Mouse (Mus musculus): ENCODE results near the gene Akirin2. TPM values are rescaled to one million over a fixed set of nuclear protein-coding genes. Genes with fewer than 3 reads are reported as not detected.

Akirin2 gene
- polyA plus RNA-seq, 1 experiment from 2014 or later, result 9.2 TPM

- Histone ChIP-seq H3K9me3 (ENCODE audit: control insufficient read depth, low read length) (no peaks in the 10 kb centered on the region), H3K4me2 (ENCODE audit: low read depth, low read length) (peak overlapping the region; percentile 69), H3K36me3 (ENCODE audit: control insufficient read depth, insufficient read depth, low read length) (no peaks in the 10 kb centered on the region), H3K4me3 (ENCODE audit: low read length) (peak overlapping the region; percentile 95), H3K27ac (ENCODE audit: low read length) (peak overlapping the region; percentile 97), H3K27me3 (replicated peaks; ENCODE audit: control insufficient read depth, insufficient read depth, low read length) (no peaks in the 10 kb centered on the region), H3K9ac (ENCODE audit: low read depth, low read length) (peak overlapping the region; percentile 96), H3K4me1 (ENCODE audit: control insufficient read depth, insufficient read depth, low read length) (peaks cover 8% of the 10 kb centered on the region; the same call in 1 of the 2 replicates)
- ATAC-seq, result peak; percentile 72
- under 1% methylated on average over 47 of the region's 50 CpGs for WGBS
These were observed 517 bp downstream of the Akirin2 start for GRCm38 (mm10) chr4:34551098-34551809.

- Histone ChIP-seq H3K4me3 (ENCODE audit: low read length) (peak overlapping the region; percentile 95), H3K27ac (ENCODE audit: low read length) (peak overlapping the region; percentile 97; the same call in 1 of the 2 replicates), H3K9me3 (ENCODE audit: control insufficient read depth, low read length) (no peaks in the 10 kb centered on the region), H3K27me3 (replicated peaks; ENCODE audit: control insufficient read depth, insufficient read depth, low read length) (no peaks in the 10 kb centered on the region), H3K4me1 (ENCODE audit: control insufficient read depth, insufficient read depth, low read length) (peaks cover 10% of the 10 kb centered on the region; the same call in 1 of the 2 replicates), H3K36me3 (ENCODE audit: control insufficient read depth, insufficient read depth, low read length) (no peaks in the 10 kb centered on the region), H3K9ac (ENCODE audit: low read depth, low read length) (peak overlapping the region; percentile 96), H3K4me2 (ENCODE audit: low read depth, low read length) (peak overlapping the region; percentile 69)
- ATAC-seq, result no peak
- WGBS, result 3% methylated on average over 3 of the region's 3 CpGs
These were observed 1.2 kb downstream of the Akirin2 start for GRCm38 (mm10) chr4:34551966-34552365.

- peaks cover 10% of the 10 kb centered on the region; the same call in 1 of the 2 replicates for H3K4me1 ChIP-seq (ENCODE audit: control insufficient read depth, insufficient read depth, low read length)
- 52% methylated on average over 1 of the region's 1 CpGs for WGBS
- H3K27me3 ChIP-seq (replicated peaks; ENCODE audit: control insufficient read depth, insufficient read depth, low read length), result no peaks in the 10 kb centered on the region
- no peak overlapping the region for H3K4me3 ChIP-seq (ENCODE audit: low read length)
- H3K36me3 ChIP-seq (ENCODE audit: control insufficient read depth, insufficient read depth, low read length), result no peaks in the 10 kb centered on the region
- no peaks in the 10 kb centered on the region for H3K9me3 ChIP-seq (ENCODE audit: control insufficient read depth, low read length)
- H3K9ac ChIP-seq (ENCODE audit: low read depth, low read length), result no peak overlapping the region
- no peak overlapping the region for H3K27ac ChIP-seq (ENCODE audit: low read length)
- ATAC-seq, result no peak
- no peak overlapping the region for H3K4me2 ChIP-seq (ENCODE audit: low read depth, low read length)
These were observed 3.9 kb downstream of the Akirin2 start for GRCm38 (mm10) chr4:34554596-34554995.

- Histone ChIP-seq H3K27ac (ENCODE audit: low read length) (no peak overlapping the region), H3K4me2 (ENCODE audit: low read depth, low read length) (no peak overlapping the region), H3K36me3 (ENCODE audit: control insufficient read depth, insufficient read depth, low read length) (no peaks in the 10 kb centered on the region), H3K4me3 (ENCODE audit: low read length) (no peak overlapping the region), H3K9me3 (ENCODE audit: control insufficient read depth, low read length) (no peaks in the 10 kb centered on the region), H3K9ac (ENCODE audit: low read depth, low read length) (no peak overlapping the region), H3K27me3 (replicated peaks; ENCODE audit: control insufficient read depth, insufficient read depth, low read length) (no peaks in the 10 kb centered on the region), H3K4me1 (ENCODE audit: control insufficient read depth, insufficient read depth, low read length) (peaks cover 10% of the 10 kb centered on the region; the same call in 1 of the 2 replicates)
- no peak for ATAC-seq
- 95% methylated on average over 3 of the region's 3 CpGs for WGBS
These were observed 4.9 kb downstream of the Akirin2 start for GRCm38 (mm10) chr4:34555604-34556003.

- no peak overlapping the region for H3K4me2 ChIP-seq (ENCODE audit: low read depth, low read length)
- ATAC-seq, result no peak
These were observed 5.4 kb downstream of the Akirin2 start for GRCm38 (mm10) chr4:34556183-34556582.

GRCm38 (mm10) chr4:34560971-34561370 lies 10.2 kb downstream of the Akirin2 start:
- no peaks in the 10 kb centered on the region for H3K27me3 ChIP-seq (replicated peaks; ENCODE audit: control insufficient read depth, insufficient read depth, low read length)
- H3K4me2 ChIP-seq (ENCODE audit: low read depth, low read length), result no peak overlapping the region
- no peak overlapping the region for H3K4me3 ChIP-seq (ENCODE audit: low read length)
- H3K9ac ChIP-seq (ENCODE audit: low read depth, low read length), result no peak overlapping the region
- WGBS, result 58% methylated on average over 4 of the region's 4 CpGs
- no peak overlapping the region for H3K27ac ChIP-seq (ENCODE audit: low read length)
- no peaks in the 10 kb centered on the region for H3K36me3 ChIP-seq (ENCODE audit: control insufficient read depth, insufficient read depth, low read length)
- H3K9me3 ChIP-seq (ENCODE audit: control insufficient read depth, low read length), result no peaks in the 10 kb centered on the region
- ATAC-seq, result no peak
- 0 out of 2 replicates have a peak, but pooled peaks cover 2% of the 10 kb centered on the region for H3K4me1 ChIP-seq (ENCODE audit: control insufficient read depth, insufficient read depth, low read length)

More at GRCm38 (mm10) chr4:34556183-34556582, 5.4 kb downstream of the Akirin2 start:
- H3K4me1 ChIP-seq (ENCODE audit: control insufficient read depth, insufficient read depth, low read length), result peaks cover 10% of the 10 kb centered on the region; the same call in 1 of the 2 replicates
- no peaks in the 10 kb centered on the region for H3K36me3 ChIP-seq (ENCODE audit: control insufficient read depth, insufficient read depth, low read length)
- H3K27ac ChIP-seq (ENCODE audit: low read length), result no peak overlapping the region
- H3K9ac ChIP-seq (ENCODE audit: low read depth, low read length), result no peak overlapping the region
- H3K4me3 ChIP-seq (ENCODE audit: low read length), result no peak overlapping the region
- H3K27me3 ChIP-seq (replicated peaks; ENCODE audit: control insufficient read depth, insufficient read depth, low read length), result no peaks in the 10 kb centered on the region
- no peaks in the 10 kb centered on the region for H3K9me3 ChIP-seq (ENCODE audit: control insufficient read depth, low read length)

GRCm38 (mm10) chr4:34566226-34566625 lies 15.5 kb downstream of the Akirin2 start:
- Histone ChIP-seq H3K4me1 (ENCODE audit: control insufficient read depth, insufficient read depth, low read length) (no peaks in the 10 kb centered on the region), H3K4me2 (ENCODE audit: low read depth, low read length) (no peak overlapping the region), H3K4me3 (ENCODE audit: low read length) (no peak overlapping the region), H3K9ac (ENCODE audit: low read depth, low read length) (no peak overlapping the region), H3K9me3 (ENCODE audit: control insufficient read depth, low read length) (no peaks in the 10 kb centered on the region), H3K36me3 (ENCODE audit: control insufficient read depth, insufficient read depth, low read length) (0 out of 2 replicates have a peak, but pooled peaks cover 3% of the 10 kb centered on the region), H3K27me3 (replicated peaks; ENCODE audit: control insufficient read depth, insufficient read depth, low read length) (no peaks in the 10 kb centered on the region), H3K27ac (ENCODE audit: low read length) (no peak overlapping the region)
- no peak for ATAC-seq
- WGBS, result 88% methylated on average over 6 of the region's 6 CpGs

GRCm38 (mm10) chr4:34572876-34573275 lies 22.1 kb downstream of the Akirin2 start:
- H3K36me3 ChIP-seq (ENCODE audit: control insufficient read depth, insufficient read depth, low read length), result peaks cover 10% of the 10 kb centered on the region
- ATAC-seq, result no peak
- 72% methylated on average over 2 of the region's 2 CpGs for WGBS
- no peaks in the 10 kb centered on the region for H3K9me3 ChIP-seq (ENCODE audit: control insufficient read depth, low read length)
- no peaks in the 10 kb centered on the region for H3K27me3 ChIP-seq (replicated peaks; ENCODE audit: control insufficient read depth, insufficient read depth, low read length)
- H3K4me2 ChIP-seq (ENCODE audit: low read depth, low read length), result no peak overlapping the region
- no peak overlapping the region for H3K4me3 ChIP-seq (ENCODE audit: low read length)
- no peak overlapping the region for H3K27ac ChIP-seq (ENCODE audit: low read length)
- no peaks in the 10 kb centered on the region for H3K4me1 ChIP-seq (ENCODE audit: control insufficient read depth, insufficient read depth, low read length)
- no peak overlapping the region for H3K9ac ChIP-seq (ENCODE audit: low read depth, low read length)

- Histone ChIP-seq H3K4me1 (ENCODE audit: control insufficient read depth, insufficient read depth, low read length) (no peaks in the 10 kb centered on the region), H3K9me3 (ENCODE audit: control insufficient read depth, low read length) (no peaks in the 10 kb centered on the region), H3K27me3 (replicated peaks; ENCODE audit: control insufficient read depth, insufficient read depth, low read length) (no peaks in the 10 kb centered on the region), H3K4me2 (ENCODE audit: low read depth, low read length) (no peak overlapping the region), H3K27ac (ENCODE audit: low read length) (no peak overlapping the region), H3K36me3 (ENCODE audit: control insufficient read depth, insufficient read depth, low read length) (peaks cover 12% of the 10 kb centered on the region), H3K4me3 (ENCODE audit: low read length) (no peak overlapping the region), H3K9ac (ENCODE audit: low read depth, low read length) (no peak overlapping the region)
- ATAC-seq, result no peak
- WGBS, result 94% methylated on average over 2 of the region's 2 CpGs
These were observed 26.3 kb downstream of the Akirin2 start for GRCm38 (mm10) chr4:34577028-34577427.

Data from intestine, embryonic 16.5 days (tissue).